Mouse (Mus musculus): ENCODE results near the gene Arhgap22.

Arhgap22 gene

DNA sequence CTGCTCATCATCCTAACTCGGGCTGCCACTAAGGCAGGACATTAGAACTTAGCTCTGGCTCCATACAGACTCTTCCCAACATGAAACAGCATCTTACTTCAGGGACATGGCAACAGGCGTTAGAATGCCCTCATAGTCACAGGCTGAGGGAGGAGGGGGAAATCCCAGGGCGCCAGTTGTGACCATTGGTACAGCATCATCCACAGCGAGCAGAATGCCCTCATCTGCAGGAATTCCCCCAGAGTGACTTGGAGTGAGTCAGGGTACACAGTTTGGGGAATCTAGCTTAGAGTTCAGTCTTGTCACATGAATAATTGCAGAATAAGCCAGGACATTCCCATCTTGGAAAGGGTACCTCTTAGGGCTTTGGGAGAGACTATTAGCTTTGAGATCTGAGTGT, 74.1 kb downstream of the Arhgap22 start:
- DNase-seq, result no peak

DNA sequence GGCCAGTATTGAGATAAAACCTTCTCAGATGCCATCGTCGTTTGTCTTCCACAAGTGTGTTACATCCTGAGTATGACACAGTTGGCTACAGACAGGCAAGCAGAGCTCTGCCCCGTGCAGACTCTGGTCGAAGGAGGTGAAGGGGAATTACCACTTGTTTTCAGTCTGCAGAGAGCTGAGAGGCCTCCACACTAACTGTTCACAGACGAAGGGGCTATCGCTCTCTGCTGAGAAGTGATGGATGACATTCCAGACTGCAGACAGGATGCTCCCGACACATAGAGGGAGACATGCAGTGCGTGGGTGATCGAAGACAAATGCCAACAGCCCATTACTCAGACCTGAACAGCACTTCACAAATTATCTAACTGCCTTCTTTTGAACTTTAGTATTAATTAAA, 76.2 kb downstream of the Arhgap22 start:
- no peak for DNase-seq

DNA sequence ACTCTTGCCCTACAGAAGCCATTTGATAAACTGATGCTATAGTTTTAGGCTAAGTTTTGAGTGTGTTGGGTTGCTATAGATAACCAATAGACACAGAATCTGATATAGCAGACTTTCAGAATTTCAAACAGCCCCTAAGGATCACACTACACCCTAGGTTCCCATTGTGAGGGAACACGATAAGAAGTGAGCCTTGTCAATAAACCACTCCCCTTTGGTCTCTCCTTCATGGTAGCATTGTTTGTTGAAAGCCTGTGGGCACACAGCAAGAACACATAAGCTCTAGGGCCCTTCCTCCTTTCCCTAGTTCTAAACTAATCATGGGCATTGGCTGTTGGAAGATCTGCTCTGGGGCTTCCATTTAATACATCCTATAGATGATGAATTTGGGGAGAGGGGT, 80.7 kb downstream of the Arhgap22 start:
- no peak for DNase-seq

DNA sequence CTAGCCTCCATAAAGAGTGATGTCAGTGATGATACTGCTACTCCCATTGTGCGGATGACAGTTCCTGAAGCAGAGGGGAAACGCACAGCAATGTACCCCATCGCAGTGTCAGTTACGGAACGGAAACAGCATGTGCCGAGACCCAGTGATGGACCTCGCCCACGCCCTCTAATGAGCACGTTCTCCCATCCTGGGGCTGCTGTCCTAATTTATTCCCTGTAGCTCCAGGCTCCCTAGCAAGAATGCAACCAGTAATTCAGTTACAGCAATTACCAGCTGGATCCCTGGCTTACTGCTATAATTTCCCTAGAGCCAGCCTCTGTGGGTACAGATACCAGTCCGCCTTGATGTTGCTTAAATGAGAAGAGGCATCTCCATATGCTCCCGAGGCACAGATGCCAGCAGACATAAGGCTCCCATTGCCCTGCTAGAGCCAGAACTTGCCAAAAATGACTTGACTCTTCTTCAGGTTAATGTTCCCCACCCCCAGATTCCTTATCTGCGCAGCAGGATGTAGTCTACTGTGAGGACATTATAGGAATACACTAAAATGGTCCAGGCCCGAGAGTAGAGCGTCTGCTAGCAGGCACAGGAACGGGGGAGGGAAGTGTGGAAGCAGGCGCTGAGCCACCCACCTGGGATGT, 83.0 kb downstream of the Arhgap22 start:
- DNase-seq, result peak in 1 of 2 experiments; percentile 10

DNA sequence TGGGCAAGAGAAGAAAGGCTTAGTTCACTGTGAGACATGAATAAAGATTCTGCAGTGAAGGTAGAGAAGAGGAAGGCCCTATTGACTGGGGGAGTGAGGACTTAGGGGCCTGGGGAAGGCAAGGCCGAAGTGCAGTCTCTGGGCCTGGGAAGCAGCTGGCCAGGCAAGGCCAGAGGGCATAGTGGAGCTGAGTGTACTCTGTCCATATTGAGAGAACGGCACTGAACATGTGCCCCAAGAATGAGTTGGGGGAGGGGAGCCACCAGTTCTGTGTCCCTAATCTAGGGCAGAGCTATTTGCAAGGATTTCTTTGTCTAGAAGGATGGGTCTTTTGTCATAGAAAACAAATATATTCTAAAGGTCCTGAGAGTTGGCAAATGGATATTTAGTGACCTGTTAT, 86.8 kb downstream of the Arhgap22 start:
- DNase-seq, result no peak

DNA sequence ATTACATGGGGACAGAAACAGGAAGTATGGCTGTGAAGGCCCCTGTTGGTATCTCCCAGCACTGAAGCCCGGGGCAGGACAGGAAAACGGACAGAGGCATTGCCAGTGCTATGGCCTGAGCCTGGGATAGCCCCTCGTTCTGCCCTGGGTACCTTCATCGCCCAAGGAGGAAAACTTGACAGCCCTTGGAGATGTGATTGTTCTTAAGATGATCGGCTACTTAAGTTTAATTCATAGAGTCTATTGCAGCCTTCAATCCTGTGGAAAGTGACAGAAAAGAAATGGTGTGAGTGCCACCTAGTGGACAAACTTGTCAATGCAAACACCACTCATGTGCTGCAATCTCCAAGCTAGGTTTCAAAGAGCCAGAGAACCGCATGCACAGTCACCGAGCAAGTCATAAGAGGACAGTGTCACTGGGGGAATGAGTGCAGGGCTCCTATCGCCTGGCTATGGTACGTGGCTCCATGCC, 89.6 kb downstream of the Arhgap22 start:
- DNase-seq, result peak; percentile 69 to 80

DNA sequence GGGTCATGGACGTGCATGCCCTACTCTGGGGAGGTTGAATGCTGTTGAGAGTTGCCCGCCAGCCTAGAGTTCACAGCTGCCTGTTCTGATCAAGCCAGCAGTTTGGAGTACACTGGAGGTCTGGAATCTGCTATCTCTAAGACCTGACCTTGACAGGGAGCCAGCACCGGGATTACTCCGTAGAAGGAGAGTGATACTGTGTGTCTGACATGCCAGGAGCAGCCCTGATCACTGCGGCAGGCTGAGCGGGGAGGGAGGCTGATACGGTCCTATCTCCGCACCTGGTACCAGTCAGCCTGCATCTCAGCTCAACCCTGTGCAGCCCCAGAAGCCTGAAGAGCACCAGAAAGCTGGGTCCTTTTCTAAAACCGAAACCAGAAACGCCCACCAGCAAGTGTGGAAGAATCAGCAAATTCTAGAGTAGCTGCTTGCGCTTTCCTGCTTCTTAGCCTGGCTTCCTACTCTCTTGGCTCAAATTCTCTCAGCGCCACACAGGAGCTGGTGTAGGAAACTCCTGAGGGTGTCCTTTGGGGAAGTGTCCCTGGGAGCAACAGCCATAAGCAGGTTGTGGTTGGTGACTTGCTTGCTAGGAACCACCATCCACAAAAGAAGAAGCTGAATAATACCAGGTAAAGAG, 91.9 kb downstream of the Arhgap22 start:
- no peak for DNase-seq

DNA sequence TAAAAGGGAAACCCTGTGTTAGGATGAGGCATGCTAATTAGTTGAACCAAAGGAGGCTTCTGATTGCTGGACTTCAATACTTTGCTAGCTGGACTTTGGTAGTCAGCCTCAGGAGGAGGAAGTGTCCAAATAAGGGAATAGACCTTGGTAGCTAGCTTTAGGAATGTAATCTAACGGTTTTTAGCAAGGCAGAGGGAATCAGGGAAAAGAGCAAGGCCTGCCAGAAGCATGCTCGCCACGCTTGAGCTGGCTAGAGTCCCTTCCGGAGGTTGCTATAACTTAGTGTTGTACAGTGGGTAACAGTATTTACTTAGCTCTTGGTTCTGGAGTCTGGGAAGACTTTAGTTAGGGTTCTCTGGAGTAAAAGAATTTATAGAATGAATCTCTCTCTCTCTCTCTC, 96.9 kb downstream of the Arhgap22 start:
- DNase-seq, result no peak

DNA sequence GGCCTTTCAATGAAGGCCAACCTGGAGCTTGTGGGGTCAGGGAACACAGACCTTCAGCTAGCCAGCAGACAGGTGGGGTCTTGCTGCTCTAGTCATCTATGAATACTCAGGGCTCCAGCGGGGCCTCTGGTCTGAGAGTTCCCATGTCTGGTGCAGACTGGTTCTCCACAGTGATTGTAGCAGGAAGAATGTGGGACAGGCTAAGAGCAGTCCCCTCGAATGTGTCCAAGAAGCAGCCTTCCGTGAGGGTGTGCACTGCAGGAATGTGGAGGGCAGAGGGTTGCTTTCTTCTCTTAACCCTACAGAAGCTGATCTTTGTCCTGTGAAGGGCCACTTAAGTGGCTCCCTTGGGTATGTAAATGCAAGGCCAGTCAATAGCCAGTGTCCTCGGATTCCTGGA, 98.5 kb downstream of the Arhgap22 start:
- DNase-seq, result no peak

DNA sequence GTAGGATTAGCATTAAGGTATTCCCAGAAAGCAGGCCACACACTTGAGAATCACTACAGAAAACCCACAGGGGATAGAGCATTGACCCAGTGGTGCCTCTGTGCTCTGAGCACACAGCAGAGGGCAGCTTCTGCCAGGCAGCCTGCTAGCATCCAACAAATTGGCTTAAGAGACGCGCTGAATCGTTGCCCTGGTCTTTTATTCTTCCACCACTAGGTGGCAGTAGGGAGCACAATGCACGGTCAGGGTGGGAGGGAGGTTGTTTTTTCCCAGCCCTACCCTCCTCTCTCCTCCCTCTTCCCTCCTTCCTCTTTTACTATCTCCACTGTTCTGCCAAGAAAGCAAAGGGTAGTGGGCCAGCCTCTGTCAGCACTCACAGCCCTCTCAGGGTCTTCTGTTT, 99.8 kb downstream of the Arhgap22 start:
- DNase-seq, result peak; percentile 63 to 73

DNA sequence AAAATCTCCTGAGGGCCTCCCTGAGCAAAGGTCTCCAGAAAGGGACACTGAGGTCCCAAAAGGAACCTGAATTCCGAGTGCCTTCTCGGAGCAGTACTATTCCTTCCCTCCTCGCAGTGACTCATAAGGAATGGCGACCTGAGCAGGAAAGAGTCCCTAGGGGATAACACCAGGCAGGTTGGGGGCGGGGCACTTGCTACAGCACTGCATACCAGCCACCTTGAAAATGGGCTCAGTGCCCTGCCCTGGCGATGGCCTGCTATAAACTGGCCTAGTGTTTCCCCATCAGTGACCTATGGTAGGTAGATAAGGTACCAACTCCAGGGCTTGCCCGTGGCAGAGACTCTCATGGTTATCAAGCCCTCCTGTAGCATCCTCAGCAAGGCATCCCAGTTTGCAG, 100.3 kb downstream of the Arhgap22 start:
- no peak for DNase-seq

DNA sequence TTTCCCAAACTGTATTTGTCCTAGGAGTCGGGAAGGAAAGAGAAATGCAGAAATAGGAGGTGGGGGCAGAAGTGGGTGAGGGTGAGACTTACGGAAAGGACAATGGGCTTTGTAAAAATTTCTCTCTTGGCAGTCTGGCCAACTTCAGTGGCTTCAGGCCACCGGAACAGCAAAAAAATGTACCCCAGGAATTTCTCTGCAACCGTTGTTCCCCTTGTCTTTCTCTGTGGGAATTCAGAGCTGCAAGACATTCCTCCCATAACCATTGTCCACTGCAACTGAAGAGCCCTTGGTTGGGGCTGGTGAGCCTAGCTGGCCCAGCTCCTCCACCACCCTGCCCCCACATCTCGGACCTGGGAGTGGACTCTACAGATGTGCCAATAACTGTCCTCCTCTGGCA, 101.3 kb downstream of the Arhgap22 start:
- DNase-seq, result no peak

DNA sequence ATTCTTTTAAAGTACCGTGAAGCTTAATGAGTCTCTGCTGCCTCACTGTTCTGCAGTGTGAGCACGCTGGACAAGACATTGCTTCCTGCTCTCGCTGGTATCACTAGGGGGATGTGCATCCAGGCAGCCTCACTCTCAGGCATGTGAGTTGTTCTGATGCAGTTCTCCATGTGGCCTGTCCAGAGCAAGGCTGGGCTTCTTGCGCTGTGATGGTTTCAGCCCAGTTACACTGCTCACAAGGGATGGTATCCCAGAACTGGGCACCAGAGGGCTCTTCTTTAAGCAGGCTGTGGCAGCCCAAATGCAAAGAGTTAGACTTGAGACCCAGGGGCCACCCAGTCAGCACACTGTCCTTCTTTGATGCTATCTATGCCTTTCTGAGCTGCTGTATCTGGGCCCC, 101.9 kb downstream of the Arhgap22 start:
- no peak for DNase-seq

DNA sequence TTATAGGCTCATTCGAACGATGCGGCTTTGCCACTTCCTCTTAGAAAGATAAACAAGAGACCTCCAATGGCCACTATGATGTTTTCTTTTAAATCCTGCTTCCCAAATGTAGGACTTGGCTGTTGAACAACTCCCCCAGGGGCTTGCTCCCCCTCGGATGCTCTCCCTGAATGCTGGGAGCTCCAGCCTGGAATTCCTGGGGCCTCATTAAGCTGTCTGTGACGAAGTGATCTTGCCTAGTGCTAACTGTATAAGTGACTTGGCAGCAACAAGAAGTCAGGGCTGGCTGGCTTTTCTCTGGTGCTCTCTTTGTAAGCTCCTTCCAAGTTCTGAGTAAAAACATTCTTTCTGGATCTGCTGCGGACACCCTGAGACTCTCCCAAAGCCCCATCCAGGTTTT, 104.1 kb downstream of the Arhgap22 start:
- DNase-seq, result no peak

DNA sequence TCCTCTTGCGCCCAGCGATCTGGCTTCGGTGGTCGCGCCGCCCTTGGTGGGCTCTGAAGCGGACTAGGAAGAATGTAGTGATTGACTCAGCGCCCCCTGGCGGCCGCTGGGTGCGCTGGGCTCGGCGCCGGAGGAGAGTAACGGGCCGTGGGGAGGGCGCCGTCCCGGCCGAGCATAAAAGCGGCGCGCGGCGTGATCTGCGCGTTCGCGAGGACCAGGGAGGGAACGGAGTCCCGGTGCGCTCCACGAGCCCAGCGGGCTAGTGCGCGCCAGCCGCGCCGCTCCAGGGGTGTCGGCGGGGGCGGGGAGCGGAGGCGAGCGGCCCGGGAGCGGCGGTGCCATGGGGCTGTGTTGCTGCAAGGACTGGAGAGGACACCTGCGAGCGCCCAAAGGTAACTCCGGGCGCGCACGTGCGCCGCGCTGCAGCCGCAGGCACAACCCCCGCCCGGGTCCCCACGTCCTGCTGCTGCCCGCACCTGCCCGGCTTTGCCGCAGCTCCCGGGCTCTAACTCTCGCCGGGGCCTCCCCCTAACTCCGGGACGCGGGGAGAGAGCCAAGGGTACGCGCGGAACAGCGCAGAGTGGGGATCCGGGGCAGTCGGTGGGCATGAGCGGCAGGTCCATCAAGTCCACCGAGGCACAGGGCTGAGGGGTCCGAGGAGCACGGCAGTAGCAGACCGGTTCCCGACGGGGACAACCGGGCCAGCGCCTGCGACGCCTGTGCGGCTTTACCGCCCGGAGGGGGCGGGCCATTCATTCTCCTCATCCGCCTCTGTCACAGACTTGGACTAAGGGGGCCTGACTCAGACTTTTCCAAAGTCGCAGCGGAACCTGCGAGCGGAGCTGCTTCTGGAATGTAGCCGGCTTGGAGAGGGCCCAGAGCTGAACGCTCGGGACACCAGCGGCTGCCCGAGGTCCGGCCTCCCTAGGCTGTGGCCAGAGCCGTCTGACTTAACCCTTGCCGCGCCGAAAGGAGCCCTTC, 106.0 kb downstream of the Arhgap22 start:
- DNase-seq, result peak; percentile 41 to 60

DNA sequence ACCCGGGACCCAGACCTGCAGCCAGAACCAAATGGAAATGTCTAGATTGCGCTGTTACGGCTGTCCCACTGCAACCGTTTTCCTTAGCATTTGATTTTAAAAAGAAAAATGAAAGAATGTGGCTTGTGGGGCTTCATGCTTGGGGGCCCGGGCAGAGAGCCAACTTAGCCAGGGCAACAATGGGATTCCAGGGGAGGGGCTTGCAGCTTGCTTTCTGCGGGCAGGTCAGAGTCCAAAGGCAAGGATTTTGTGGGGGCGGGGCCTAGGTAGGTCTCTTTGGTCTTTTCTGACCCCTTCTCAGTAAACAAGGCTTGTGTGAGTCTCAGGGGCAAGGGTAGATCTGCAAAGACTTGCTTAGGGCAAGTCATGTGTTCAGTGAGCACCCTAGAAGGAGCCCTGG, 107.0 kb downstream of the Arhgap22 start:
- no peak for DNase-seq

DNA sequence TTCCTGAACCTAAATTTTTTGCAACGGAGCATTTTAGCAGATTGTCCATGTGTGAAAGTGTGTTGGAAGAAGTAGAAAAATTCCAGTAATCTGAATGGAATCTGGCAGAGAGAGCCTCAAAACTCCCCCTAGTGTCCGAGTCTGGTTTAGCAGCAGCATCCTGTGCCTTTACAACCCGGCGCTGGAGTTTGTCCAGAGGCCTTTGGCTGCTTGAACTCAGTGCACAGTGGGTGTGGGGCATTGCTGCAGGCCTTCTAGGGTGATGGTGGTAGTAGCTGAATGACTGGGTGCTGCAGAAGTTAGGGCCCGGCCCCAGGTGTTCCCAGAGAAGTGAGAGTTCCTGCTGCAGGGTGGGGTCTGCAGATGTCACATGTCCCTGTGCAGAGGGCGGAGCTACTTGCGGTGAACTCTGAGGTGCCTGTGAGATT, 108.8 kb downstream of the Arhgap22 start:
- DNase-seq, result peak; percentile 73 to 74

DNA sequence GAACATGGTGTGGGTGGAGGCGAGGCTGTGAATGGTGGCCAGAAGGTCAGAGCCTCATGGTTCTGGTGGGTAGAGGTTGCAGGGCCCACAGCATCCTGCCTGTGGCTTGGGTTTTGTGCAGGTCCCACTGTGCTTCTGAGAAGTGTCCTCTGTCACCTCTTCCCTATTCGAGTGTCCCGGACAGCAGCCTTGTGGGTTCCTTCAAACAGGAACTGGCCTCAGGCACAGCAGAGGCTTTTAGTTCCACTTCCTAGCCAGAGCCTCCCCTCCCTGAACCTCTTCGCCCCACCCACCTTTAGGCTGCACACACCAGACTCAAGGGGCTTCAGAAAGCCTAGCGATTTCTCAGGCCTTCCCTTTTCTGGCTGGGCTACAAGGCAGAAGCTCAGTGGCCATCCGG, 110.7 kb downstream of the Arhgap22 start:
- no peak for DNase-seq

DNA sequence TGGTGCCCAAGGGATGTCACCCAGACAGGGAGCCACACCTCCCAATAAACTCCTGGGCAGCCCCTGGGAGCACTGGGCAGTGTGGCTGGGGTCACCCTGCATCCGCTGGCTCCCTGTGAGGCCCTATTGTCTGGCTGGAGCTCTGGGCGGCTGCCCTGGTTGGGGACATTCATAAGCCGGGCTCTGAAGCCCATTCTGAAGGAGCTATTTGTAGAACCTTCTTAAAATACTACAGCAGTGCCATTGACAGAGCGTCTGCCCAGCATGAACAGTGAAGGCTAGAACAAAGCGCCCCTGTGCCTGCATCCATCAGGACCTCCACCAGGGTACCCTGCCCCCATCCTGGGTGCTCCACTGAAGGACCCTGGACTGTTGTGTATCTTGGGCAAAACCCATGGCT, 114.5 kb downstream of the Arhgap22 start:
- DNase-seq, result no peak

DNA sequence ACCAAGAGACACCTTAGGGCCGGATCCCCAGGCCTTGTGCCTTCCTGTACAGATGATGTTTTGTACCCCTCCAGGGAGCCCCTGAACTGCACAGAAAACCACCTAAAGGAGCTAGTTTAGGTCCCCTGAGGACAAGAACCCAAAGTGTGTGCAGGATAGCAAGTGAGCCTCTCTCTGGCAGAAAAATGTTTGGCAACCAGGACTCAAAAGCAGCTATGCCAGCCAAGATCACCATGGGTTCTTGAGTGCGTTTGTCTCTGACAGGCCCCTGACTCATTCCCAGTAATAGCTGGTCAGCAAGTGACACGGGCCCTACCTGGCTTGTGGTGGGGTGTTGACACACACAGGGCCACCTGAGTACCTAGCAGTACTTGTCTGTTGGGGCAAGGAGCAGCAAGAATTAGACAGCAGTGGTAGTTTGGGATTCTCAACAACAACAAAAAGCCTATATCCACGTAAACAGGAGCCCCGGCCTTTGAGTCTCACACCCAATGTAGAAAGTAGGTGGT, 115.5 kb downstream of the Arhgap22 start:
- no peak for DNase-seq

DNA sequence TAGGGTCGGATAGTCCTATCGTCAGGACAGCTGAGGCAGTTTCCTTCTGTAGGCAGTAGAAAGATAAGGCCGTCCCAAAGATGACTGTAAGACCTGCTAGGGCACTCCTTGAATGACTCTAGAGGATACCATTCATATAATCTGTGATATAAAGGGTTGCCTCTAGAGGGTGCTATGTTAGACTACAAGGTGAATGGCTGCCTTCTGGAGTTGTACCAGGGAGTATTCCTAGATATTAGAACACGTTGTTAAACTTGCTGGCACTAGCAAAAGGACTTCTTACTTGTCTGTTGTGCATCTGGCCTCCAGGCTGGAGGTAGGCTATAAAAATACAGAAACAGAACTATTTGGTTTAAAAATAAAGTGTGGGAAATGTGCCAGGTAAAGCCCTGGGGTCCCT, 117.2 kb downstream of the Arhgap22 start:
- no peak for DNase-seq

DNA sequence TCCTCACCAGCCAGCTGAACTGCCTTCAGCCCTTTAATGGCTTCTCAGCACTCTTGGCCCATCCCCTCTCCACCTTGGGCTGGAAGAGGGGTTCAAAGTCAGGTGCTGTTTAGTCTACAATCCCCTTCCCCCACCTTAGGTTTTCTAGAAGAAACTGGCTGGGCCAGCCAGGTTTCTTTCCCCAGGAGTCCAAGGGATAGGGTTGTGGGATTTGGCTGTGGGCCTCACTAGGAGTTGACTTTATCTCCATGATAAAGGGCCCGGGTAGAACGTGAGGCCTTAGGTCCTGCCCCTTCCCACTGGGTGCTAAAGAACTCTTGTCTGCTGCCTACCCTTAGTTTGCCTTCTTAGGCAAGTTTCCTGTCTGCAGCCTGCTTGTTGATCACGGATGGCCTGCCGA, 117.8 kb downstream of the Arhgap22 start:
- DNase-seq, result no peak

DNA sequence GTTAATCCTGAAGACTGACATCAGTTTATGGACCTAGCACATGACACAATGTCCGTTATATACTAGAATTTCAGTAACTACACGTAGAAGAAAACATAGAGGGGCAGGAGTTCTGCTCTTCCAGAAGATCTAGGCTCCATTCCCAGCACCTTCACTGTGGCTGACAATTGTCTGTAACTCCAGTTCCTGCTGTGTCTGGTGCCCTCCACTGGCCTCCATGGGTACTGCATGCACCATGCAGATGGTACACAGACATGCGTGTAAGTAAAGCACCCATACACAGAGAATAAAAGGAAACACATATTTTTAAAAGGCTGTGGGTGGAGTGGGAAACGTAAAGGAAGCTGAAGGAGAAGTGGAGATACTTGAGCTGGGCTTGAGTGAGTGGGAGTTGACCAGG, 120.0 kb downstream of the Arhgap22 start:
- DNase-seq, result no peak

Data from cerebellum, adult 18-20 months (tissue).